Mouse (Mus musculus): Measurements from ENCODE around the gene Fes. TPM values are rescaled to one million over a fixed set of nuclear protein-coding genes. Genes with fewer than 3 reads are reported as not detected.

Gene Fes
- total and polyA plus RNA-seq, 3 experiments = 1.5 to 5.4 (median 4.9) TPM

DNA sequence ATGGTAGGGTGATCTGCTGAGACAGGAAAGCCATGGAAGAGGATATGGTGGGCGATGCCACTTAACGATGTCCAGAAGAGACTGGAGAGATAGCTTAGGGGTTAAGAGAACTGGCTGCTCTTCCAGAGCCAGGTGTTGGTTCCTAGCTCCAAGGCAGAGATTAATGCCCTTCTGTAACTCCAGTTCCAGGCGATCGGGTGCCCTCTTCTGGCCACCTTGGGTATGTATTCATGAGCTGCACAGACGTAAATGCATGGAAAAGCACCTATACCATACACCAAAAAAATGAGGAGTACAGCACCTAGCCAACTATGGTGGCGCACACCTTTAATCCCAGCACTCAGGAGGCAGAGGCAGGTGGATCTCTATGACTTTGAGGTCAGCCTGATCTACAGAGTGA is 37.0 kb upstream of the Fes start:
- no peaks in the 10 kb centered on the region for H3K36me3 ChIP-seq (replicated peaks)
- no peak overlapping the region for H3K4me3 ChIP-seq (ENCODE audit: low read depth, low read length)
- TF ChIP-seq GATA1 (IDR thresholded peaks at IDR 0.05; ENCODE audit: borderline replicate concordance, low read length) (no peak), TAL1 (conservative IDR thresholded peaks at IDR 0.05; ENCODE audit: low read depth, low read length) (no peak), CTCF (IDR thresholded peaks at IDR 0.05; ENCODE audit: low read depth, low read length) (peak; percentile 31; the same call in 1 of the 2 replicates)
- H3K27me3 ChIP-seq (ENCODE audit: insufficient read depth, low read length) = peaks cover 24% of the 10 kb centered on the region; the same call in 1 of the 2 replicates
- DNase-seq (ENCODE audit: low spot score) = no peak
- H3K9me3 ChIP-seq (replicated peaks) = no peaks in the 10 kb centered on the region; the same call in 1 of the 2 replicates
- H3K4me1 ChIP-seq (ENCODE audit: insufficient read depth, low read depth, low read length) = peaks cover 39% of the 10 kb centered on the region
- no peak for ATAC-seq (ENCODE audit: extremely low read depth, insufficient number of reproducible peaks, low FRiP score, poor library complexity, severe bottlenecking)

DNA sequence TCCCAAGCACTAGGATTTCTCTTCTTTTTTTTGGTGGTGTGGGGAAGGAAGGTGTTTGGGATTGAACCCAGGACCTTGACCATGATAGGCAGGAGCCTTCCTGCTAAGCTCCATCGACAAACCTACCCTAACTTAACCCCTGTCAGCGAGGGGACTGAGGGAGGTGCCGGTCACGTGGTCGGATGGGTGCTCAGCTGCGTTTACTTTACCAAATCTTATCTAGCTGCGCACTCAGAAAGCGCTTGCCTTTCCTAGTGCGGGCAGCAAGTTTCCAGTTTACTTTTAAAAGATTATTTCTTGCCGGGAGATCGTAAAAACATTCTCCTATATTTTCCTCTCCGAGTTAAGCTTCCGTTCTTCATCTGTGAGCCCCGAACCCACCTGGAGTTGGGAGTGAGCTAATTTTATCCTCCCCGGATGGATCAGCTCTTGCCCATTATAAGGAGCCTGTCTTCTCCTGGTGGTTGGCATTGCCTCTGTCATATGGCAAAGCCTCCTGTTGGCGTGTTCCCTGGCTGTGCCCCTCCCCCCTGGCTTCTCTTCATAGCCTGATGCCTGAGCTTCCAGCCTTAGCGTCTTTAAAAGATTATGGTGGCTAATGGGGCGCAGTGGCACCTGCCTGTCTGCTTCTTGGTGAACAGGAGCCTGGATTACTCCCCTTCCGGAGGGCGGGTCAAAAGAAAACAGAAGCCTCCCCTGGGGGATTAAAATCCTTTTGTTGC is 35.2 kb upstream of the Fes start:
- Histone ChIP-seq H3K36me3 (replicated peaks) (no peaks in the 10 kb centered on the region), H3K9me3 (replicated peaks) (no peaks in the 10 kb centered on the region; the same call in 1 of the 2 replicates), H3K4me1 (ENCODE audit: insufficient read depth, low read depth, low read length) (peaks cover 56% of the 10 kb centered on the region), H3K27me3 (ENCODE audit: insufficient read depth, low read length) (peaks cover 16% of the 10 kb centered on the region; the same call in 1 of the 2 replicates), H3K4me3 (ENCODE audit: low read depth, low read length) (no peak overlapping the region; the same call in 1 of the 2 replicates)
- DNase-seq (ENCODE audit: low spot score) (peak; percentile 27), ATAC-seq (ENCODE audit: extremely low read depth, insufficient number of reproducible peaks, low FRiP score, poor library complexity, severe bottlenecking) (no peak)
- TF ChIP-seq CTCF (IDR thresholded peaks at IDR 0.05; ENCODE audit: low read depth, low read length) (no peak), GATA1 (IDR thresholded peaks at IDR 0.05; ENCODE audit: borderline replicate concordance, low read length) (no peak), GATA2 (IDR thresholded peaks at IDR 0.05; ENCODE audit: borderline replicate concordance, low read depth, low read length) (no peak), POLR2AphosphoS5 (IDR thresholded peaks at IDR 0.05; ENCODE audit: insufficient replicate concordance, low read depth, low read length) (no peak), TAL1 (conservative IDR thresholded peaks at IDR 0.05; ENCODE audit: low read depth, low read length) (no peak)

GRCm38 (mm10) chr7:80421576-80421975 is 33.8 kb upstream of the Fes start:
- ATAC-seq (ENCODE audit: extremely low read depth, insufficient number of reproducible peaks, low FRiP score, poor library complexity, severe bottlenecking) (no peak), DNase-seq (ENCODE audit: low spot score) (no peak)
- no peaks in the 10 kb centered on the region for H3K36me3 ChIP-seq (replicated peaks)
- no peaks in the 10 kb centered on the region; the same call in 1 of the 2 replicates for H3K9me3 ChIP-seq (replicated peaks)
- peaks cover 12% of the 10 kb centered on the region; the same call in 1 of the 2 replicates for H3K27me3 ChIP-seq (ENCODE audit: insufficient read depth, low read length)
- no peak overlapping the region for H3K4me3 ChIP-seq (ENCODE audit: low read depth, low read length)
- peaks cover 63% of the 10 kb centered on the region for H3K4me1 ChIP-seq (ENCODE audit: insufficient read depth, low read depth, low read length)
- no peak for TF ChIP-seq POLR2AphosphoS5 (IDR thresholded peaks at IDR 0.05; ENCODE audit: insufficient replicate concordance, low read depth, low read length)
- TF ChIP-seq GATA2 (IDR thresholded peaks at IDR 0.05; ENCODE audit: borderline replicate concordance, low read depth, low read length) = no peak
- no peak for TF ChIP-seq CTCF (IDR thresholded peaks at IDR 0.05; ENCODE audit: low read depth, low read length)
- TF ChIP-seq GATA1 (IDR thresholded peaks at IDR 0.05; ENCODE audit: borderline replicate concordance, low read length) = no peak
- no peak for TF ChIP-seq TAL1 (conservative IDR thresholded peaks at IDR 0.05; ENCODE audit: low read depth, low read length)

DNA sequence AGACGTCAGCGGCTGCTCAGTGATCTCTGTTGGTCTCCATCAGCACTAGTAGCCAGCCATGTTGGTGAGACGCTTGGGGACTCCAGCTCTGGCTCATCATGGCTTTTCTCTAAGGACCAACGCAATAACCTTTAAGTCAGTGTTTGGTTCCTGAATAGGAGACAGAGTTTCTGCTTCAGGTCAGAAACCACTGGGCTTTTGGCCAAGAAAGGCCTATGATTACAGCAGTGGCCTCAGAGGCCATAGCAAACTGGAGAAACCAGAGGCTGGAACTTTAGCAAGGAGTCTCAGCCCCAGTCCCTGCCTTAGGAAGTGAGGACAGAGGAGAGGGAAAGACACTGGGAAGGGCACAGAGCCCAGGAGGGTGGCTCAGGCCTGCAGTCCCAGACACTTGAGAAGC is 32.8 kb upstream of the Fes start:
- H3K4me1 ChIP-seq (ENCODE audit: insufficient read depth, low read depth, low read length) = peaks cover 61% of the 10 kb centered on the region
- no peak for DNase-seq (ENCODE audit: low spot score)
- H3K9me3 ChIP-seq (replicated peaks) = no peaks in the 10 kb centered on the region; the same call in 1 of the 2 replicates
- no peak for ATAC-seq (ENCODE audit: extremely low read depth, insufficient number of reproducible peaks, low FRiP score, poor library complexity, severe bottlenecking)
- peaks cover 7% of the 10 kb centered on the region; the same call in 1 of the 2 replicates for H3K27me3 ChIP-seq (ENCODE audit: insufficient read depth, low read length)
- H3K4me3 ChIP-seq (ENCODE audit: low read depth, low read length) = no peak overlapping the region
- TF ChIP-seq CTCF (IDR thresholded peaks at IDR 0.05; ENCODE audit: low read depth, low read length) = no peak
- no peak for TF ChIP-seq POLR2AphosphoS5 (IDR thresholded peaks at IDR 0.05; ENCODE audit: insufficient replicate concordance, low read depth, low read length)
- TF ChIP-seq GATA1 (IDR thresholded peaks at IDR 0.05; ENCODE audit: borderline replicate concordance, low read length) = no peak
- no peak for TF ChIP-seq TAL1 (conservative IDR thresholded peaks at IDR 0.05; ENCODE audit: low read depth, low read length)
- no peak for TF ChIP-seq GATA2 (IDR thresholded peaks at IDR 0.05; ENCODE audit: borderline replicate concordance, low read depth, low read length)
- H3K36me3 ChIP-seq (replicated peaks) = no peaks in the 10 kb centered on the region

- ATAC-seq (ENCODE audit: extremely low read depth, insufficient number of reproducible peaks, low FRiP score, poor library complexity, severe bottlenecking) = peak; percentile 56
- TF ChIP-seq CTCF (IDR thresholded peaks at IDR 0.05; ENCODE audit: low read depth, low read length) (no peak), TAL1 (conservative IDR thresholded peaks at IDR 0.05; ENCODE audit: low read depth, low read length) (no peak), POLR2AphosphoS5 (IDR thresholded peaks at IDR 0.05; ENCODE audit: insufficient replicate concordance, low read depth, low read length) (no peak), GATA2 (IDR thresholded peaks at IDR 0.05; ENCODE audit: borderline replicate concordance, low read depth, low read length) (no peak), GATA1 (IDR thresholded peaks at IDR 0.05; ENCODE audit: borderline replicate concordance, low read length) (no peak)
These were observed 31.5 kb upstream of the Fes start for GRCm38 (mm10) chr7:80419278-80419677.

GRCm38 (mm10) chr7:80418036-80418435 is 30.3 kb upstream of the Fes start:
- peaks cover 8% of the 10 kb centered on the region; the same call in 1 of the 2 replicates for H3K27me3 ChIP-seq (ENCODE audit: insufficient read depth, low read length)
- no peaks in the 10 kb centered on the region for H3K36me3 ChIP-seq (replicated peaks)
- H3K4me3 ChIP-seq (ENCODE audit: low read depth, low read length) = no peak overlapping the region
- DNase-seq (ENCODE audit: low spot score) (no peak), ATAC-seq (ENCODE audit: extremely low read depth, insufficient number of reproducible peaks, low FRiP score, poor library complexity, severe bottlenecking) (no peak)
- H3K9me3 ChIP-seq (replicated peaks) = no peaks in the 10 kb centered on the region
- no peak for TF ChIP-seq TAL1 (conservative IDR thresholded peaks at IDR 0.05; ENCODE audit: low read depth, low read length)
- no peak for TF ChIP-seq POLR2AphosphoS5 (IDR thresholded peaks at IDR 0.05; ENCODE audit: insufficient replicate concordance, low read depth, low read length)
- no peak for TF ChIP-seq CTCF (IDR thresholded peaks at IDR 0.05; ENCODE audit: low read depth, low read length)
- peaks cover 66% of the 10 kb centered on the region for H3K4me1 ChIP-seq (ENCODE audit: insufficient read depth, low read depth, low read length)

More at GRCm38 (mm10) chr7:80419278-80419677, 31.5 kb upstream of the Fes start:
- H3K4me3 ChIP-seq (ENCODE audit: low read depth, low read length) = no peak overlapping the region; the same call in 1 of the 2 replicates
- DNase-seq (ENCODE audit: low spot score) = no peak
- no peaks in the 10 kb centered on the region for H3K36me3 ChIP-seq (replicated peaks)
- peaks cover 61% of the 10 kb centered on the region for H3K4me1 ChIP-seq (ENCODE audit: insufficient read depth, low read depth, low read length)
- no peaks in the 10 kb centered on the region for H3K9me3 ChIP-seq (replicated peaks)
- H3K27me3 ChIP-seq (ENCODE audit: insufficient read depth, low read length) = peaks cover 4% of the 10 kb centered on the region; the same call in 1 of the 2 replicates
